Mouse (Mus musculus): ENCODE results near the gene Hspa1b. TPM values are rescaled to one million over a fixed set of nuclear protein-coding genes. Genes with fewer than 3 reads are reported as not detected.

Hspa1b gene
- total and polyA plus RNA-seq, 3 experiments: 0.08 to 0.15 TPM; not detected in 1

DNA sequence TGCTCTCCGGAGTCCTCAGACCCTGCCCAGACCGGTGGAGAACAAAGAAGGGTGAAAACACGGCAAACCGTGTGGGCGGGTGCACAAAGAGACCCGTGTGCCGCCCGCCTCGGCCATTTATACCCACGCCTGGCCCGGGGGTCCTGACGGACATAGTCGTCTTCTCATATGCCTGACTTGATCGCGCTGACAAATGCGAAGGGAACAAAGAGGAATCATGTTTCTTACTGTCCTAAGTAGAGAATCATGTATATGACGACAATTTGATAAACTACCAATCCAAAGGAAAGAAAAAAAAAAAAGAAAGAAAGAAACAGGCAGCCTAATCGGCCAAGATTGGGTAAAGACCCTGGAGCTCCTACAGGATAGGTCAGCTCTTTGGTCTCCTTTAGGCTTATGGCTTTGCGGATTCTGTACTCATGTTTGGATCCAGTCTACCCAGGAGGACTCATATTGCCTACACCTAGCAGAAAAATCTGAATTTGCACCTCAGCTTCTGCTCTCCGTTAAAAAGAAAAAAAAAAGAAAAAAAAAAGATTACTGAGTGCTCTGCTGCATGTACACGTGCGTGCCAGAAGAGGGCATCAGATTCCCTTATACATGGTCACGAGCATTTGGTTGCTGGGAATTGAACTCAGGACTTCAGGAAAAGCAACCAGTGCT is 6.5 kb downstream of the Hspa1b start (continued):
- TF ChIP-seq ZKSCAN1 (IDR thresholded peaks at IDR 0.05; ENCODE audit: borderline replicate concordance, low read depth, low read length): no peak
- peak; percentile 78; the same call in 1 of the 2 replicates for TF ChIP-seq KAT2A (IDR thresholded peaks at IDR 0.05; ENCODE audit: insufficient replicate concordance, low read length)
- no peak for TF ChIP-seq CHD2 (IDR thresholded peaks at IDR 0.05; ENCODE audit: low read length)
- no peak for TF ChIP-seq ETS1 (conservative IDR thresholded peaks at IDR 0.05; ENCODE audit: low read depth, low read length)
- TF ChIP-seq ZC3H11A (IDR thresholded peaks at IDR 0.05; ENCODE audit: low read depth, low read length): no peak
- TF ChIP-seq ZNF384 (IDR thresholded peaks at IDR 0.05; ENCODE audit: low read depth, low read length): peak; percentile 67; the same call in 1 of the 2 replicates
- TF ChIP-seq MYC (IDR thresholded peaks at IDR 0.05; ENCODE audit: low read depth, low read length): peak; percentile 92
- TF ChIP-seq CHD1 (IDR thresholded peaks at IDR 0.05; ENCODE audit: low read depth, low read length): 0 out of 2 replicates have a peak, but pooled peaks have one; percentile 14
- peak; percentile 95 for TF ChIP-seq TCF12 (IDR thresholded peaks at IDR 0.05; ENCODE audit: low read depth, low read length)
- no peak for TF ChIP-seq JUN (IDR thresholded peaks at IDR 0.05; ENCODE audit: insufficient read depth, low read depth, low read length)
- TF ChIP-seq MAFK (IDR thresholded peaks at IDR 0.05; ENCODE audit: insufficient replicate concordance, low read length): no peak
- 0 out of 2 replicates have a peak, but pooled peaks have one; percentile 8 for TF ChIP-seq JUND (conservative IDR thresholded peaks at IDR 0.05; ENCODE audit: low read depth, low read length)
- 0 out of 2 replicates have a peak, but pooled peaks have one; percentile 61 for TF ChIP-seq E2F4 (IDR thresholded peaks at IDR 0.05; ENCODE audit: insufficient replicate concordance, low read depth, low read length)
- 0 out of 2 replicates have a peak, but pooled peaks have one; percentile 39 for TF ChIP-seq MEF2A (IDR thresholded peaks at IDR 0.05; ENCODE audit: borderline replicate concordance, low read depth, low read length)
- TF ChIP-seq GABPA (IDR thresholded peaks at IDR 0.05; ENCODE audit: insufficient replicate concordance, low read depth, low read length): no peak

DNA sequence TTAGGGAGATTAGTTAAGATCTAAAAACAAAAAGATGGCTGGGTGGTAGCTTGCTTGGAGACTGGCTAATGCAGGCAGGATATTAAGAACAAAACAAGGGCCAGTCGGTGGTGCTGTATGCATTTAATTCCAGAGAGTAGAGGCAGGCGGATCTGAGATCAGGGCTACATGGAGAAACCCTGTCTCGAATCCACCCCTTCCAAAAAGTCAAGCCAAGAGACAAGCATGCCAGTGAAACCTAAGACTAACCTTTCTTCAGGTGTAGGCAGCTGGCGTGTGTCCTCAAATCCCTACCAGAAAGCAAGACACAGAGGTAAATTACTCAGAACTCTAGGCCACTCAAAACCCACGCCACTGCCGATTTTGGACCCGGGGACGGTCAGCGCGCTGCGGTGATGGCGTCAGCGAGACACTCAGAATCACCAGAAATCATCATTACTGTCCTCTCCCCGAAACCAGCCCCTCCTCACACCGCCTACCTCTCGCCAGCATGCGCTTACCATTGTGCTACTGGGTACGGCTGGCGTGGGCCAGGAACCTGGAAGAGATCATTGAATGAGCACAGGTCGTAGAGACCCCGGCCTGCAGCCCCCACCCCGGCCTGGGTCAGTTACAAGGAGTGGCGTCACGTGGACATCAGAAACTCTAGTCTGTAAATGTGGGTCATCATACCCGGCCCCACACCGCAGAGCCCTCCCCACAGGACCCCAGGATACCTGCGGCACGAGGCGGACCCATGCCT is 7.2 kb downstream of the Hspa1b start:
- in situ Hi-C loops (cut with MboI; ENCODE audit: low pct_ligation_motif_present, low pct_unique_long_range_greater_than_20kb, low sequenced_read_pairs) (no loop called here), dilution Hi-C loops (cut with MboI; ENCODE audit: extremely low pct_ligation_motif_present, extremely low pct_unique_long_range_greater_than_20kb, low sequenced_read_pairs) (no loop called here)
- H3K4me1 ChIP-seq (ENCODE audit: control insufficient read depth in 1 of 2, insufficient read depth in 2 of 2): peaks cover 10 to 19% of the 10 kb centered on the region in 2 experiments; a peak in 3 of 4 replicates
- peak overlapping the region; percentile 87 for H3K4me2 ChIP-seq (ENCODE audit: insufficient read depth, low read depth, poor library complexity, severe bottlenecking)
- H3K36me3 ChIP-seq (replicated peaks in 1 of 2; ENCODE audit: control insufficient read depth in 1 of 2, insufficient read depth in 1 of 2, low read length in 1 of 2): peaks cover 15 to 29% of the 10 kb centered on the region in 2 experiments
- no peaks in the 10 kb centered on the region for H3K27me3 ChIP-seq (replicated peaks)
- H3K9ac ChIP-seq (ENCODE audit: insufficient read depth, low read depth): peak overlapping the region; percentile 92
- no peak for DNase-seq (ENCODE audit: extremely low read depth)
- H3K4me3 ChIP-seq (replicated peaks in 1 of 3; ENCODE audit: low read depth in 2 of 3, low read length in 2 of 3, poor library complexity in 1 of 3): peak overlapping the region; percentile 87 to 98 (median 96)
- H3K27ac ChIP-seq (ENCODE audit: insufficient read depth, low read depth): peak overlapping the region; percentile 60; the same call in 1 of the 2 replicates
- H3K79me2 ChIP-seq (replicated peaks; ENCODE audit: control insufficient read depth, extremely low read depth, insufficient read depth, poor library complexity, severe bottlenecking): peaks cover 19% of the 10 kb centered on the region
- TF ChIP-seq RCOR1 (conservative IDR thresholded peaks at IDR 0.05; ENCODE audit: low read depth, low read length) (0 out of 2 replicates have a peak, but pooled peaks have one; percentile 9), JUN (IDR thresholded peaks at IDR 0.05; ENCODE audit: insufficient read depth, low read depth, low read length) (no peak), POLR2AphosphoS2 (IDR thresholded peaks at IDR 0.05; ENCODE audit: low read depth, low read length) (peak; percentile 71), KAT2A (IDR thresholded peaks at IDR 0.05; ENCODE audit: insufficient replicate concordance, low read length) (no peak), ZC3H11A (IDR thresholded peaks at IDR 0.05; ENCODE audit: low read depth, low read length) (no peak), TBP (conservative IDR thresholded peaks at IDR 0.05; ENCODE audit: low read depth, low read length) (no peak), E2F4 (IDR thresholded peaks at IDR 0.05; ENCODE audit: insufficient replicate concordance, low read depth, low read length) (no peak), SIN3A (IDR thresholded peaks at IDR 0.05; ENCODE audit: low read length) (peak; percentile 56), USF1 (IDR thresholded peaks at IDR 0.05; ENCODE audit: low read depth, low read length) (peak; percentile 26), CHD1 (IDR thresholded peaks at IDR 0.05; ENCODE audit: low read depth, low read length) (peak; percentile 28; the same call in 1 of the 2 replicates), SMC3 (IDR thresholded peaks at IDR 0.05; ENCODE audit: low read depth, low read length) (no peak)
- H3K9me3 ChIP-seq (replicated peaks; ENCODE audit: low read length): no peaks in the 10 kb centered on the region
